Mouse (Mus musculus) colon, adult 2 months (tissue): Measurements from ENCODE around the gene Yipf1. TPM values are rescaled to one million over a fixed set of nuclear protein-coding genes. Genes with fewer than 3 reads are reported as not detected.

Experiments
- polyA plus RNA-seq: library from polyadenylated mRNA; depleted of rRNA; stranded (reverse); fragments of >200 nt; gene quantifications from 2 replicates; pipeline ENCODE4 v1.2.3, GENCODE M21; 2012; rRNA removed

Yipf1 gene
- polyA plus RNA-seq: 82.5 and 98.2 TPM in 2 replicates

GRCm38 (mm10) chr4:107313690-107314478 is at the start of gene Yipf1:
Gene Yipf1 (plus strand): TSS chr4:107314363.

DNA sequence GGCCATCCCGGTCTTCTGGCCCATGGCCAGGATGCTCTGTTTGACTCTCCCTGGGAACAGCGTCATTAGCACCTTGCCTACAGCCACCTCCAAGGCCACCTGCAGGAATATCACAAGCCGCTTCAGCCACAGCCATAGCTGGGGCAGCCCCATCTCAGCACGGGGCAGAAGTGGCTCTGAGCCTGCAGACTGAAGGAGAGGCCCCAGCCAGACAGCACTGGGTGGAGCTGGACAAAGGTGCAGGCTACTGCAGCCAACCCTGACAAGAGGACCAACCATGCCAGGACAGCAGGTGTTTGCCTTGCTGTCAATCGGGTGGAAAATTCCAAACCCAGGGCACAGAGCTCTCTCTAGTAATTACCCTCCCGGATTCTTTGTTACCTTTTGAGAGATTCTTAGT is 7.2 kb upstream of the Yipf1 start, which contains the start of gene Dio1:
Gene Dio1 (minus strand): TSS at position 204 of the 400 bp plus-strand sequence.

GRCm38 (mm10) chr4:107367567-107368314 is 53.6 kb downstream of the Yipf1 start, which contains the start of gene Ndc1:
Gene Ndc1 (plus strand): TSS chr4:107367784.

Other genes with a start within 250 kb of the Yipf1 start
- 49.6 and 51.8 TPM in 2 replicates for gene Mrpl37, start 247.5 kb upstream of the Yipf1 start, polyA plus RNA-seq
- gene Cyb5rl, start 247.4 kb upstream of the Yipf1 start, polyA plus RNA-seq: 6.0 and 6.9 TPM in 2 replicates
- not detected in 2 replicates for gene Cdcp2, start 217.5 kb upstream of the Yipf1 start, polyA plus RNA-seq
- gene Tmem59, start 136.0 kb upstream of the Yipf1 start, polyA plus RNA-seq: 523 and 724 TPM in 2 replicates
- 6.9 and 7.2 TPM in 2 replicates for gene Tceanc2, start 135.2 kb upstream of the Yipf1 start, polyA plus RNA-seq
- 0.89 and 0.99 TPM in 2 replicates for gene Ldlrad1, start 105.2 kb upstream of the Yipf1 start, polyA plus RNA-seq
- 32.1 and 33.3 TPM in 2 replicates for gene Lrrc42, start 60.8 kb upstream of the Yipf1 start, polyA plus RNA-seq
- 3.6 and 5.5 TPM in 2 replicates for gene Hspb11, start 60.8 kb upstream of the Yipf1 start, polyA plus RNA-seq
- gene Dio1, start 7.2 kb upstream of the Yipf1 start, polyA plus RNA-seq: 42.5 and 54.8 TPM in 2 replicates
- gene Ndc1, start 53.4 kb downstream of the Yipf1 start, polyA plus RNA-seq: 10.0 and 11.5 TPM in 2 replicates
- gene Glis1, start 120.2 kb downstream of the Yipf1 start, polyA plus RNA-seq: 0.39 and 0.99 TPM in 2 replicates